Mouse (Mus musculus) lung, adult 10 weeks (tissue): ENCODE data around the gene Scn3b. TPM values are rescaled to one million over a fixed set of nuclear protein-coding genes. Genes with fewer than 3 reads are reported as not detected.

Experiments used
- polyA plus RNA-seq: library from polyadenylated mRNA; stranded (reverse); fragments of 350-450 nt; fragmentation: Illumina TruSeq; extraction: RNeasy Lipid Tissue Mini Kit (QIAGEN cat#74804); gene quantifications from one replicate; pipeline ENCODE4 v1.2.3, GENCODE M21; 2014; ENCODE audit warnings: low read depth, low replicate concordance; ENCODE audit not compliant: insufficient read depth

The Scn3b gene
- polyA plus RNA-seq = 12.1 TPM

GRCm38 (mm10) chr9:40269103-40269861 lies at the start of gene Scn3b:
Gene Scn3b (plus strand): TSS chr9:40269217.

Other genes with a start within 250 kb of the Scn3b start
- not detected for gene Olfr981, start 247.8 kb upstream of the Scn3b start, polyA plus RNA-seq
- gene Olfr982, start 195.4 kb upstream of the Scn3b start, polyA plus RNA-seq = not detected
- gene Olfr983, start 175.6 kb upstream of the Scn3b start, polyA plus RNA-seq = not detected
- not detected for gene Olfr984, start 155.0 kb upstream of the Scn3b start, polyA plus RNA-seq
- gene Olfr985, start 139.0 kb upstream of the Scn3b start, polyA plus RNA-seq = not detected
- gene Tmem225, start 121.1 kb upstream of the Scn3b start, polyA plus RNA-seq = not detected
- gene Olfr986, start 88.3 kb upstream of the Scn3b start, polyA plus RNA-seq = not detected
- gene Zfp202, start 76.9 kb upstream of the Scn3b start, polyA plus RNA-seq = 1.2 TPM